Mouse (Mus musculus) midbrain, embryonic 15.5 days (tissue): ENCODE data around the gene Tenm2. TPM values are rescaled to one million over a fixed set of nuclear protein-coding genes. Genes with fewer than 3 reads are reported as not detected.
A peak's percentile ranks its signal among the peaks of the same experiment; 100 is the strongest.

ENCODE experiments used
- ATAC-seq: fragments of 200-750 bp; cut with Nextera tagmentation; replicated peaks from 2 replicates; pipeline ENCODE4 v1.8.0; 2017; ENCODE audit warnings: moderate TSS enrichment
- H3K27ac ChIP-seq: fragments of 300-500 bp; sonication (generic); 2 replicates; pipeline ENCODE4 v1.5.1; 2015; ENCODE audit warnings: mild to moderate bottlenecking, inconsistent platforms
- H3K27me3 ChIP-seq: fragments of 300-500 bp; sonication (generic); replicated peaks from 2 replicates; pipeline ENCODE4 v1.6.1; 2015; ENCODE audit warnings: inconsistent platforms
- H3K36me3 ChIP-seq: fragments of 300-500 bp; sonication (generic); replicated peaks from 2 replicates; pipeline ENCODE4 v1.6.1; 2015; ENCODE audit warnings: inconsistent platforms
- H3K4me1 ChIP-seq: fragments of 300-500 bp; sonication (generic); 2 replicates; pipeline ENCODE4 v1.6.1; 2015; ENCODE audit warnings: inconsistent platforms
- H3K4me2 ChIP-seq: fragments of 300-500 bp; sonication (generic); 2 replicates; pipeline ENCODE4 v1.6.1; 2015; ENCODE audit warnings: inconsistent platforms, mild to moderate bottlenecking, moderate library complexity
- H3K4me3 ChIP-seq: fragments of 300-500 bp; sonication (generic); 2 replicates; pipeline ENCODE4 v1.5.1; 2015; ENCODE audit warnings: mild to moderate bottlenecking, inconsistent platforms
- H3K9ac ChIP-seq: fragments of 300-500 bp; sonication (generic); 2 replicates; pipeline ENCODE4 v1.6.1; 2015; ENCODE audit warnings: mild to moderate bottlenecking, inconsistent platforms
- H3K9me3 ChIP-seq: fragments of 300-500 bp; sonication (generic); 2 replicates; pipeline ENCODE4 v1.6.1; 2016; ENCODE audit warnings: inconsistent platforms
- WGBS: fragments of 180-500 bp; shearing (Covaris S2); methylation state at CpG from one replicate; pipeline ENCODE4 v1.1.7; 2015; ENCODE audit warnings: mixed read lengths; 5-methylcytosine and 5-hydroxymethylcytosine counted together
- polyA plus RNA-seq: library from polyadenylated mRNA; unstranded; fragments of >200 nt; fragmentation: Nextera tagmentation; extraction: Ambion mirVana; gene quantifications from 2 replicates; pipeline ENCODE4 v1.2.1, GENCODE M21; 2015

Tenm2 gene
- polyA plus RNA-seq, 1 experiment from 2014 or later: 92.1 TPM

DNA sequence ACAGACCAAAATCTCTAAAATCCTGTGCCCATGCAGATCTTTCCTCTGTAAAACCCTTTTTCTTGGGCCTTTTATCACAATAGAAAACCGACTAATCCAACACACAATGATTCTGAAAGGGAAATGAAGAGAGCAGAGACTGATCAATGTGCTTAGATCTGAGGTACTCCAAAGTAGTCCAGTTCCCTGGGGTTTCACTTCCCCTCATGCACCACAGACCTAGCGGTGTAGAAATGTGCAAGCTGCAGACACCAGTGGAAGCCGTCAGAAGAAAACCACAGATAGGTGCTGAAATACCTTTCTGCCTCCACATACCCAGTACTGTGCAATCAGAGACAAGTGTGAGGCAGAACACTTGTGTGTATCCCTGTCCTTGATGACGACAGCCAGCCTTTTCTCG is 365.2 kb downstream of the Tenm2 start:
- ATAC-seq: no peak
- WGBS: 59% methylated on average over 5 of the region's 5 CpGs
- no peak overlapping the region for H3K27ac ChIP-seq

DNA sequence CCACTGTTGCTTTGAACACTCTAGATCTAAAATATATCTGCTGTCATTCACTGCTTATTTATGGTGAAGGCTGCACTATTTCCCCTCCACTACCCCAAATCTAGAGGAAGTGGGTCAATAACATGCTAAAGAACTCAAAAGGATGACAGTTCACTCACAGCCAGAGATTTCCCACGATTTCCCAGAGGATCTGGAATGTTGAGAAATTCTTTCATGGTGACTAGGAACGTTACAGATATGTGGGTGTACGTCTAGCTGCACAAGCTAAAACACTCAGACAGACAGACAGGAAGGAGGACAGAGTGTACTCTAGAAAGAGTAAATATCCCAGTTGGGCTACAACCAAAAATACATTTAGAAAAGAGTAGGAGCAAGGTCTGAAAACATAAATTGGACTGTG is 384.1 kb downstream of the Tenm2 start:
- Histone ChIP-seq H3K27ac (no peak overlapping the region), H3K9me3 (no peaks in the 10 kb centered on the region), H3K4me2 (no peak overlapping the region), H3K4me3 (no peak overlapping the region), H3K4me1 (no peaks in the 10 kb centered on the region), H3K36me3 (no peaks in the 10 kb centered on the region), H3K9ac (no peak overlapping the region), H3K27me3 (no peaks in the 10 kb centered on the region)
- ATAC-seq: no peak
- 81% methylated on average over 3 of the region's 3 CpGs for WGBS

More for the DNA sequence above, 365.2 kb downstream of the Tenm2 start:
- Histone ChIP-seq H3K27me3 (no peaks in the 10 kb centered on the region), H3K9ac (no peak overlapping the region), H3K36me3 (no peaks in the 10 kb centered on the region), H3K4me2 (no peak overlapping the region), H3K9me3 (no peaks in the 10 kb centered on the region), H3K4me3 (no peak overlapping the region), H3K4me1 (no peaks in the 10 kb centered on the region)

GRCm38 (mm10) chr11:36847451-36847850 is 388.3 kb downstream of the Tenm2 start:
- H3K9ac ChIP-seq: no peak overlapping the region
- no peak overlapping the region for H3K27ac ChIP-seq
- no peak overlapping the region for H3K4me2 ChIP-seq
- WGBS: 62% methylated on average over 6 of the region's 6 CpGs
- no peak overlapping the region for H3K4me3 ChIP-seq
- H3K27me3 ChIP-seq: no peaks in the 10 kb centered on the region
- no peaks in the 10 kb centered on the region for H3K9me3 ChIP-seq
- H3K4me1 ChIP-seq: no peaks in the 10 kb centered on the region
- H3K36me3 ChIP-seq: no peaks in the 10 kb centered on the region
- no peak for ATAC-seq

- no peak for ATAC-seq
These were observed 402.9 kb downstream of the Tenm2 start for GRCm38 (mm10) chr11:36832855-36833254.

DNA sequence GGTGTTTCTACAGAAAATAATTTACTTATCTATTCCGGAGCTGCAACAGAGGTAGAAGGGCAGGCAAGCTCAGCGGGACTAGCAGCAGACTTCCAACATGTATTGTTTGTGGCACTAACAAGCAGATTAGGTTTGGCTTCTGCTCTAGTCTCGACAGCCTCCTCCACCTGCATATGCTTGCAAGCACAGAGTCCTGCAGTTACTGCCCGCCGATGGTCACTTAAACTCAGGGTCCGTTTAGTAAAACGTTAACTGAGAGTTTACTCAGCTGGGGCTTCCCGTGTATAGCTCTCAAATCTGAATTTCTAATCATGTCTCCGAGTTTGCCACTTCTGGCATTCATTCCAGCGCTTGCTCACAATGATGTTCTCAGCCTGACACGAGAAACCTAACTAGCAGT is 404.3 kb downstream of the Tenm2 start:
- ATAC-seq: no peak
- H3K36me3 ChIP-seq: no peaks in the 10 kb centered on the region
- H3K27ac ChIP-seq: no peak overlapping the region
- H3K4me1 ChIP-seq: no peaks in the 10 kb centered on the region
- H3K27me3 ChIP-seq: no peaks in the 10 kb centered on the region
- no peak overlapping the region for H3K4me2 ChIP-seq
- no peaks in the 10 kb centered on the region for H3K9me3 ChIP-seq
- no peak overlapping the region for H3K9ac ChIP-seq
- WGBS: 54% methylated on average over 11 of the region's 11 CpGs
- no peak overlapping the region for H3K4me3 ChIP-seq

More at GRCm38 (mm10) chr11:36832855-36833254, 402.9 kb downstream of the Tenm2 start:
- no peaks in the 10 kb centered on the region for H3K27me3 ChIP-seq
- H3K9me3 ChIP-seq: no peaks in the 10 kb centered on the region
- no peak overlapping the region for H3K9ac ChIP-seq
- H3K27ac ChIP-seq: no peak overlapping the region
- H3K4me1 ChIP-seq: no peaks in the 10 kb centered on the region
- no peaks in the 10 kb centered on the region for H3K36me3 ChIP-seq
- 84% methylated on average over 4 of the region's 4 CpGs for WGBS
- no peak overlapping the region for H3K4me2 ChIP-seq
- no peak overlapping the region for H3K4me3 ChIP-seq

DNA sequence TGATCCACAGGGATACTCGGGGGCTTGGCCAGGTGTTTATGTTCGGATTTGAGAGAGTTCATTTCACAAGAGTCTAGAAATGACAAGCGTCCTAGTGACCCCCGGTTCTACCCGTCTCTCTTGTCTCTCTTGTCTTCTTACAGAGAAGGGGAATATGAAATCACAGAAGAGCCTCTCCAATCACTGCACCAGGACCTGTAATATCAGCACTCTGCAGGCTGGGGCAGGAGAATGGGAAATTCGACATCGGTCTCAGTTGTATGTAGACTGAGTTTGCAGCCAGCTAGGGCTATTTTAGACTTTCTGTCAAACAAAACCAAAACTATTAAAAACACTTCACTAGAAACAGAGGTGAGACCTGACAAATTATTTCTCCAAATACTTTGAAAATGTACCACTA is 411.1 kb downstream of the Tenm2 start:
- Histone ChIP-seq H3K4me3 (no peak overlapping the region), H3K4me2 (no peak overlapping the region), H3K9me3 (no peaks in the 10 kb centered on the region), H3K9ac (no peak overlapping the region), H3K27ac (peak overlapping the region; percentile 29; the same call in 1 of the 2 replicates), H3K4me1 (peaks cover 12% of the 10 kb centered on the region), H3K27me3 (no peaks in the 10 kb centered on the region), H3K36me3 (no peaks in the 10 kb centered on the region)
- no peak for ATAC-seq
- WGBS: 31% methylated on average over 7 of the region's 7 CpGs

- WGBS: 89% methylated on average over 1 of the region's 1 CpGs
- Histone ChIP-seq H3K27me3 (no peaks in the 10 kb centered on the region), H3K4me3 (no peak overlapping the region), H3K9ac (no peak overlapping the region), H3K9me3 (no peaks in the 10 kb centered on the region), H3K4me1 (peaks cover 15% of the 10 kb centered on the region), H3K4me2 (no peak overlapping the region), H3K27ac (no peak overlapping the region), H3K36me3 (no peaks in the 10 kb centered on the region)
- ATAC-seq: no peak
These were observed 431.1 kb downstream of the Tenm2 start for GRCm38 (mm10) chr11:36804615-36805014.

DNA sequence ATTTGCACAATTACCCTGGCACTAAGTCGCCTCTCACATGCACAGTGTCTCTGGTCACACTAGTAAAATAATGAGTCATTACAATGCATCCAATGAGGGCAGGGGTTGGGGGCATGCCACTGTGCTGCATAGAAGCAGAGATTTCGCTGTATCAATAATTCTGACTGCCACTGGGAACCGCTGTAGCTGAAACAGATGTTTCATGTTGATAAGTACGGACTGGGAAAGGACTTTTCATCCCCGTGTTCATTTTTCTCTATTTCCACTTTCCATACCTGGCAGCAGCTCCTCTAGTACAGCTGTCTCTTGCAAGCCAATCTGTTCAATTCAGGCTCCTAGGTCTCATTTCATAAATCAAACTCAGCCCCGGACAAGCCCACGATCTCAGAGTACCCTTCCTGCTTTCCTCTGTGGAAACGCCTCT is 433.5 kb downstream of the Tenm2 start:
- peak; percentile 58 for ATAC-seq
- Histone ChIP-seq H3K36me3 (no peaks in the 10 kb centered on the region), H3K4me3 (no peak overlapping the region; the same call in 1 of the 2 replicates), H3K4me2 (peak overlapping the region; percentile 41), H3K4me1 (peaks cover 15% of the 10 kb centered on the region), H3K27ac (peak overlapping the region; percentile 65), H3K27me3 (no peaks in the 10 kb centered on the region), H3K9me3 (no peaks in the 10 kb centered on the region), H3K9ac (peak overlapping the region; percentile 14; the same call in 1 of the 2 replicates)
- 26% methylated on average over 8 of the region's 8 CpGs for WGBS

- ATAC-seq: no peak
- Histone ChIP-seq H3K9me3 (no peaks in the 10 kb centered on the region), H3K4me1 (peaks cover 15% of the 10 kb centered on the region), H3K9ac (no peak overlapping the region), H3K27me3 (no peaks in the 10 kb centered on the region), H3K36me3 (no peaks in the 10 kb centered on the region), H3K27ac (0 out of 2 replicates have a peak overlapping the region, but pooled peaks have one; percentile 65), H3K4me3 (no peak overlapping the region), H3K4me2 (no peak overlapping the region)
- 71% methylated on average over 4 of the region's 4 CpGs for WGBS
These were observed 434.1 kb downstream of the Tenm2 start for GRCm38 (mm10) chr11:36801683-36802082.

- 75% methylated on average over 8 of the region's 8 CpGs for WGBS
- H3K36me3 ChIP-seq: no peaks in the 10 kb centered on the region
These were observed 436.4 kb downstream of the Tenm2 start for GRCm38 (mm10) chr11:36799409-36799808.

DNA sequence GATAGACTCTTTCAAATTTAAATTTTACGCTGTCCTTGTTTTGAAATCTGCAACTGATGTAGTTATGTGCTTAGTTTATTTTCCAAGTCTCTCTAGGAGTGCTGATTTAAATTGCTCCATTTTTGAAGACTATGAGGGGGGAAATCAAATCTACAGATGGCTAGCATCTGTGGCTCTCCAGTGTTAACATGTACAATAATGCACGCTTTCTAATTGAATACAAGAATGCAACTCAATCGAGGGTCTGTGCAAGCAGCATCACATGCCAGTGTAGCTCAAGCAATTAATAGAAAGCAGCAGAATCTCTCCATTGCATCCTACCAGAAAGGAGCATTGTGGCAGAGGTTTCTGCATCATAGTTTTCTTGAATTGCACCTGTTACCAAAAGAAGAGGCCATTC is 477.8 kb downstream of the Tenm2 start:
- no peaks in the 10 kb centered on the region for H3K27me3 ChIP-seq
- ATAC-seq: no peak
- H3K4me2 ChIP-seq: no peak overlapping the region
- H3K9ac ChIP-seq: no peak overlapping the region
- WGBS: 64% methylated on average over 3 of the region's 3 CpGs
- H3K36me3 ChIP-seq: no peaks in the 10 kb centered on the region
- no peak overlapping the region for H3K27ac ChIP-seq
- no peak overlapping the region for H3K4me3 ChIP-seq
- no peaks in the 10 kb centered on the region; the same call in 1 of the 2 replicates for H3K4me1 ChIP-seq
- H3K9me3 ChIP-seq: no peaks in the 10 kb centered on the region

More at GRCm38 (mm10) chr11:36799409-36799808, 436.4 kb downstream of the Tenm2 start:
- Histone ChIP-seq H3K9me3 (no peaks in the 10 kb centered on the region), H3K4me1 (peaks cover 15% of the 10 kb centered on the region), H3K27me3 (no peaks in the 10 kb centered on the region), H3K4me3 (no peak overlapping the region), H3K9ac (no peak overlapping the region), H3K4me2 (no peak overlapping the region), H3K27ac (no peak overlapping the region)
- no peak for ATAC-seq

DNA sequence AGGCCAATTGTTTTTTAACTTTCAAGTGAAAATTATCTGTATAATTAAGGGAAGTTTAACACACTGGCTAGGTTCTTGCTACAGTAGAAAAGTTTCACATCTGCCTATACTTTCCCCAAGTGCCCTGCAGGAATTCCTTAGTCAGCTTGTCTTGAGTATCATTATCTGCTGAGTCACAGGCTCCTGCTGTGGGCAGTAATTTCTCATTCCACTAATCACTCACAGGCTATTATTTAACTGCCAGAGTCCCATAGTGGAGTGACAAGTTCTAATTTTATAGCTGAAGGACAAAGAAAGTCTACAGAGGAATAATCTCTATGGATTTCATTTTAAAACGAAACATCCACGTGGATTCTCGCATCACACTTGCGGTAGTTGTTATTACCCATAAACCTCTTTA is 489.5 kb downstream of the Tenm2 start:
- no peaks in the 10 kb centered on the region for H3K4me1 ChIP-seq
- H3K36me3 ChIP-seq: no peaks in the 10 kb centered on the region
- no peaks in the 10 kb centered on the region for H3K9me3 ChIP-seq
- no peak overlapping the region for H3K27ac ChIP-seq
- H3K4me2 ChIP-seq: no peak overlapping the region
- no peaks in the 10 kb centered on the region for H3K27me3 ChIP-seq
- 72% methylated on average over 4 of the region's 4 CpGs for WGBS
- ATAC-seq: no peak
- H3K9ac ChIP-seq: no peak overlapping the region
- no peak overlapping the region for H3K4me3 ChIP-seq

DNA sequence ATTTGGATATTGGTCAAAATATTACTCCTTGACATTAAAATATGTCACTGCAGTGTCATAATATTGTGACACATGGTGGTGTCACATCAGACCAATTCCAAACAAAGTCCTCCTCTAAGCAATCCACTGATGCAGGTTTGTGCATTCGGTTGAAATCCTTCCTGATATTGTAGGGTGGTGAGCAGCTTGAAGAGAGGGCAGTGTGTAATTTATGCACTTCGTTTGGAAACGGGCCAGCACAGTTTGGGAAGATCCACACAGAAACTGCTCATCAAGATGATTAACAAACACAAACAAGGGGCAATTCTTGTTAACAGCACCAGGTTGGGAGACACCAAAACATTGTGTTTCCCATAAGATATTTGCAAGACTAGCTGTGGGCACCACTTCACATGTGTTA is 508.0 kb downstream of the Tenm2 start:
- 73% methylated on average over 3 of the region's 3 CpGs for WGBS

More for the DNA sequence above, 508.0 kb downstream of the Tenm2 start:
- Histone ChIP-seq H3K9me3 (no peaks in the 10 kb centered on the region), H3K9ac (no peak overlapping the region), H3K4me1 (no peaks in the 10 kb centered on the region; the same call in 1 of the 2 replicates), H3K36me3 (no peaks in the 10 kb centered on the region), H3K4me3 (no peak overlapping the region), H3K27me3 (no peaks in the 10 kb centered on the region), H3K4me2 (no peak overlapping the region), H3K27ac (no peak overlapping the region)
- ATAC-seq: no peak
